Mouse (Mus musculus) heart, embryonic 10.5 days (tissue): Measurements from ENCODE around the gene Klhl33. TPM values are rescaled to one million over a fixed set of nuclear protein-coding genes. Genes with fewer than 3 reads are reported as not detected.
"Not testable (repeated sequence)": the region's sequence is repeated elsewhere in the genome, so short reads cannot be mapped to it uniquely, and the experiment has no call there.

ENCODE experiments used
- DNase-seq: peaks from one replicate; pipeline ENCODE4 v3.0.0-alpha.2; 2017; ENCODE audit warnings: low spot score
- H3K27ac ChIP-seq: fragments of 300-500 bp; sonication (generic); 2 replicates; pipeline ENCODE4 v1.5.1; 2016; ENCODE audit warnings: mild to moderate bottlenecking
- H3K27me3 ChIP-seq: fragments of 300-500 bp; sonication (generic); 2 replicates; pipeline ENCODE4 v1.6.1; 2016; ENCODE audit warnings: mild to moderate bottlenecking; ENCODE audit not compliant: poor library complexity, insufficient read depth, severe bottlenecking
- H3K36me3 ChIP-seq: fragments of 300-500 bp; sonication (generic); 2 replicates; pipeline ENCODE4 v1.6.1; 2016; ENCODE audit warnings: mild to moderate bottlenecking, moderate library complexity
- H3K4me1 ChIP-seq: fragments of 300-500 bp; sonication (generic); 2 replicates; pipeline ENCODE4 v1.6.1; 2016; ENCODE audit warnings: mild to moderate bottlenecking
- H3K4me3 ChIP-seq: fragments of 300-500 bp; sonication (generic); 2 replicates; pipeline ENCODE4 v1.5.1; 2016; ENCODE audit warnings: mild to moderate bottlenecking, moderate library complexity
- H3K9me3 ChIP-seq: fragments of 300-500 bp; sonication (generic); 2 replicates; pipeline ENCODE4 v1.6.1; 2016; ENCODE audit warnings: mild to moderate bottlenecking, moderate library complexity
- WGBS: fragments of 180-500 bp; shearing (Covaris S2); methylation state at CpG from one replicate; pipeline ENCODE4 v1.1.7; 2016; 5-methylcytosine and 5-hydroxymethylcytosine counted together
- polyA plus RNA-seq: library from polyadenylated mRNA; unstranded; fragments of >200 nt; fragmentation: Nextera tagmentation; extraction: Ambion mirVana; gene quantifications from 2 replicates; pipeline ENCODE4 v1.2.1, GENCODE M21; 2016

The Klhl33 gene
- polyA plus RNA-seq, 1 experiment from 2014 or later: 0.19 TPM

DNA sequence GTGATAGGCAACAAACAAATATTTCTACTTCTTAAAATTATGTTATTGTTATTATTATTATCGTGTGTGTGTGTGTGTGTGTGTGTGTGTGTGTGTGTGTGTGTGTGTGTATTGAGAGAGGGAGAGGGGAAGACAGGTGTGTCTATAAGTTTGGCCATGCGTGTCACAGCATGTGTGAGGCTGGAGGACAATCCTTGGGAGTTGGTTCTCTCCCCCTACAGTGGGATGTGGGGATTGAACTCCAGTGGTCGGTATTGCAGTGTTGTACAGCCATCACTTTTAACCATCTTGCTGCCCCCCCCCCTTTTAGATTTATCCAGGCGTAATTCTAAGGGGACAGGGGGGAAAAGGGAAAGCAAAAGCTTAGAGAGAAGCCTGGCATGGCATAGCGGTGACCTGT lies 28.7 kb downstream of the Klhl33 start:
- no peak overlapping the region for H3K4me3 ChIP-seq

DNA sequence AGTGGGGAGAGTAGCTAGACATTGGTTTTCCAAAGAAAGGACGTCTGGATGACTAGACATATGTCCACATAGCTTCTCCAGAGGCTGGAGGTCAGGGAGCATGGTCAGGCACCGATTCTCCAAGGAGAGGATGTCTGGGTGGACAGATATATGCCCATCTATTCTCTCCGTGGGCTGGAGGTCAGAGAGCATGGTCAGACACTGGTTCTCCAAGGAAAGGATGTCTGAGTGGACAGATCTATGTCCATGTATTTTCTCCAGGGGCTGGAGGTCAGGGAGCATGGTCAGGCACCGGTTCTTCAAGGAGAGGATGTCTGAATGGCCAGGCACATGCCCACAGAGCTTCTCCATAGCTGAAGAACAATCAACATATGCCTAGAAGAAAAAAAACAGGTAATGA lies 29.1 kb downstream of the Klhl33 start:
- H3K4me3 ChIP-seq: no peak overlapping the region
- no peaks in the 10 kb centered on the region for H3K9me3 ChIP-seq
- peaks cover 18% of the 10 kb centered on the region; the same call in 1 of the 2 replicates for H3K36me3 ChIP-seq
- no peaks in the 10 kb centered on the region for H3K27me3 ChIP-seq
- peaks cover 3% of the 10 kb centered on the region for H3K4me1 ChIP-seq
- 71% methylated on average over 4 of the region's 4 CpGs for WGBS
- no peak overlapping the region for H3K27ac ChIP-seq
- peak; percentile 72 for DNase-seq

More for the DNA sequence above, 28.7 kb downstream of the Klhl33 start:
- no peaks in the 10 kb centered on the region for H3K9me3 ChIP-seq
- DNase-seq: peak; percentile 60
- no peaks in the 10 kb centered on the region for H3K27me3 ChIP-seq
- H3K27ac ChIP-seq: no peak overlapping the region
- H3K36me3 ChIP-seq: peaks cover 14% of the 10 kb centered on the region; the same call in 1 of the 2 replicates
- H3K4me1 ChIP-seq: peaks cover 3% of the 10 kb centered on the region
- 82% methylated on average over 5 of the region's 5 CpGs for WGBS

DNA sequence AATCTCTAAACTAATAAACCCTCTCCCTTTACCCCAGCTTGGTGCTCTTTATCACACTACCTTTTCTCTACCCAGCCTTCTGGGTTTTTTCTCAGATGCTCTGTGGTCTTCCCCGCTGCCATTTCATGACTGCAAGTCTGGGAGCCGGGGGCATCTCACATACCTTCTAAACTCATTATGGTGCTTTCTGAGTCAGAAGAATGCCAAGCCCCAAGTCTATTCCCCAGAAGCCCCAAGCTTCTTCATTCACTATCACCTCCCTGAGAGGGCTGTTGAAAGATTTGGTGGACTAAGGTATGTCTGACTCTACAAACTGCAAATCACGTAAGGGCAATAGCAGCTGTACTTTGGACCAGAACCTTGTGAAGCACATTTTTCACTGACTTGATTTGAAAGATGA lies 30.3 kb downstream of the Klhl33 start:
- Histone ChIP-seq H3K9me3 (no peaks in the 10 kb centered on the region), H3K4me1 (peaks cover 3% of the 10 kb centered on the region), H3K27me3 (no peaks in the 10 kb centered on the region), H3K36me3 (peaks cover 25% of the 10 kb centered on the region; the same call in 1 of the 2 replicates), H3K4me3 (no peak overlapping the region), H3K27ac (no peak overlapping the region)
- 89% methylated on average over 3 of the region's 3 CpGs for WGBS
- DNase-seq: peak; percentile 61

DNA sequence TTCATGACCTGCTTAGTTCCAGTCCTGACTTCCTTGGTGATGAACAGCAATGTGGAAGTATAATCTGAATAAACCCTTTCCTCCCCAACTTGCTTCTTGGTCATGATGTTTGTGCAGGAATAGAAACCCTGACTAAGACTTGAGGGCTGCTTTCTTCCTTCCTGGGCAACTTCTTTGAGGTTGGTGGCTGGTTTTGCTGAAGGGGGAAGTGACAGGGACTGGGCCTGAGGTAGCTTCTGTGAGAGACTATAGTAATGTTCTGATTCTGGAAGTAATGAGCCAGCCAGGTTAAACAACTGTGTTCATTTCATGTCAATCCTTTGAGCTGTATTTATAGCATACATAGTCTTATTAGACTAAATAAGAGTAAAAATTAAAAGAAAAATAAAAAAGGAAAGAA lies 32.3 kb downstream of the Klhl33 start:
- H3K4me3 ChIP-seq, H3K9me3 ChIP-seq, H3K4me1 ChIP-seq, H3K27ac ChIP-seq, H3K27me3 ChIP-seq, DNase-seq: not testable (repeated sequence)
- H3K36me3 ChIP-seq: peaks cover 34% of the 10 kb centered on the region

DNA sequence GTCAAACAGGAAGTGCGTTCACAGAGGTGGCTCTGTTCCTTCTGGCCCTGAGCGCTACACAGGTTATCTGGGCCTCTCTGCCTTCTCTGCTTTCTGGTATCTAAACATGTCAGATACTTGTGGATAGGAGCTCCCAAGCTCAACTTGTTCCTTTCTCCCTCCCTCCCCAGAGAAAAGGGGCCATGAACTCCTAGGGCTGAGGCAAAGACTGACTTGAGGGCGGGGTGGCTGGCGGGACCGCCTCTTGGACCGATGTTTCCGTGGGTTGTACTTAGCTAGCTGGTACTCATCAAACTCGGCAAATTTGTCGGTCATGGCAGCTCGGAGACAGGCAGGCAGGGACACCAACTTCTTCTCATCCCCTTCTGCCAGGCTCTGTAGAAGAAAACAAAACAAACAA lies 34.7 kb downstream of the Klhl33 start:
- peak; percentile 67 for DNase-seq
- no peak overlapping the region for H3K27ac ChIP-seq
- H3K4me3 ChIP-seq: no peak overlapping the region
- no peaks in the 10 kb centered on the region for H3K27me3 ChIP-seq
- H3K4me1 ChIP-seq: no peaks in the 10 kb centered on the region
- H3K9me3 ChIP-seq: no peaks in the 10 kb centered on the region
- H3K36me3 ChIP-seq: peaks cover 41% of the 10 kb centered on the region
- WGBS: 76% methylated on average over 10 of the region's 10 CpGs

DNA sequence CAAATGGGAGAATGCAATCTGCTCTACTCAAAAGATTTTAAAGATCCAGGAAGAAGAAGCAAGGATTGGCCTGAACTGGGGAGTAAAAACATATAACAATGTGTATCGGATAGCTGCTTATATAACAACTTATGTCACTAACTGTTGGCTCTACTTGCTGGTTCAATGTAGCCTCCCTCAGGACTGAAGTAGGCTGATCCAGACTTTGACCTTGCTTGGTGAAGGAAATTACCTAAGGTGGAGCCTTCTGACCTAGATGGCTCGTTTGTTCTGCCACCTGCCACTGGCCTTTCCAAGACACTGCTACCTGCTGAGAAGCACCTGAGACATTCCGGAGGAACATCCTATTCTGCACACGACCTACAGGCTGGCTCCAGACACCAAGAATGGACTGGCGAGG lies 41.5 kb downstream of the Klhl33 start:
- Histone ChIP-seq H3K27ac (no peak overlapping the region), H3K36me3 (peaks cover 37% of the 10 kb centered on the region), H3K4me1 (no peaks in the 10 kb centered on the region), H3K4me3 (no peak overlapping the region), H3K9me3 (no peaks in the 10 kb centered on the region), H3K27me3 (no peaks in the 10 kb centered on the region)
- WGBS: 89% methylated on average over 5 of the region's 5 CpGs
- peak; percentile 28 for DNase-seq

Other genes with a start within 250 kb of the Klhl33 start
- not detected in 2 replicates for gene Olfr747, start 204.3 kb downstream of the Klhl33 start, polyA plus RNA-seq
- not detected in 2 replicates for gene Olfr748, start 190.1 kb downstream of the Klhl33 start, polyA plus RNA-seq
- gene Olfr749, start 152.4 kb downstream of the Klhl33 start, polyA plus RNA-seq: not detected in 2 replicates
- gene Ttc5, start 112.0 kb downstream of the Klhl33 start, polyA plus RNA-seq: 59.8 and 64.1 TPM in 2 replicates
- gene Ccnb1ip1, start 89.8 kb downstream of the Klhl33 start, polyA plus RNA-seq: not detected in 2 replicates
- 46.1 and 50.0 TPM in 2 replicates for gene Parp2, start 89.7 kb downstream of the Klhl33 start, polyA plus RNA-seq
- gene Tep1, start 26.9 kb downstream of the Klhl33 start, polyA plus RNA-seq: 4.6 and 6.2 TPM in 2 replicates
- gene Osgep, start 27.4 kb upstream of the Klhl33 start, polyA plus RNA-seq: 132 and 145 TPM in 2 replicates
- 220 and 306 TPM in 2 replicates for gene Apex1, start 27.5 kb upstream of the Klhl33 start, polyA plus RNA-seq
- 36.1 and 44.7 TPM in 2 replicates for gene Pip4p1, start 33.3 kb upstream of the Klhl33 start, polyA plus RNA-seq
- gene Pnp, start 33.6 kb upstream of the Klhl33 start, polyA plus RNA-seq: 44.3 and 63.0 TPM in 2 replicates
- gene Gm49342, start 47.0 kb upstream of the Klhl33 start, polyA plus RNA-seq: not detected in 2 replicates
- gene Pnp2, start 58.5 kb upstream of the Klhl33 start, polyA plus RNA-seq: 0.34 TPM in 1 of 2 replicates, not detected in the other
- 0.11 and 0.31 TPM in 2 replicates for gene Rnase10, start 110.2 kb upstream of the Klhl33 start, polyA plus RNA-seq
- gene Rnase9, start 144.4 kb upstream of the Klhl33 start, polyA plus RNA-seq: not detected in 2 replicates
- gene Rnase11, start 152.7 kb upstream of the Klhl33 start, polyA plus RNA-seq: not detected in 2 replicates
- 0.28 and 0.53 TPM in 2 replicates for gene Rnase12, start 160.2 kb upstream of the Klhl33 start, polyA plus RNA-seq
- gene Olfr750, start 176.9 kb upstream of the Klhl33 start, polyA plus RNA-seq: not detected in 2 replicates
- 6.3 and 8.9 TPM in 2 replicates for gene Rnase4, start 193.6 kb upstream of the Klhl33 start, polyA plus RNA-seq
- gene Ang, start 193.6 kb upstream of the Klhl33 start, polyA plus RNA-seq: 1.8 and 3.0 TPM in 2 replicates
- 0.13 TPM in 1 of 2 replicates, not detected in the other for gene Eddm3b, start 216.9 kb upstream of the Klhl33 start, polyA plus RNA-seq
- gene Rnase6, start 226.4 kb upstream of the Klhl33 start, polyA plus RNA-seq: 0.14 and 0.87 TPM in 2 replicates
- not detected in 2 replicates for gene Rnase1, start 249.3 kb upstream of the Klhl33 start, polyA plus RNA-seq